Mouse (Mus musculus) hindbrain, embryonic 11.5 days (tissue): ENCODE measurements around the gene 1700003E16Rik. TPM values are rescaled to one million over a fixed set of nuclear protein-coding genes. Genes with fewer than 3 reads are reported as not detected.

Source experiments
- ATAC-seq: fragments of 200-750 bp; cut with Nextera tagmentation; 2 replicates; pipeline ENCODE4 v1.8.0; 2017; ENCODE audit warnings: mild to moderate bottlenecking, moderate TSS enrichment, moderate library complexity; ENCODE audit not compliant: low FRiP score
- DNase-seq: peaks from one replicate; pipeline ENCODE4 v3.0.0-alpha.2; 2015; ENCODE audit warnings: low spot score
- H3K27ac ChIP-seq: fragments of 300-500 bp; sonication (generic); 2 replicates; pipeline ENCODE4 v1.5.1; 2014; ENCODE audit warnings: mild to moderate bottlenecking, low read depth, low read length
- H3K27me3 ChIP-seq: fragments of 300-500 bp; sonication (generic); 2 replicates; pipeline ENCODE4 v1.6.1; 2014; ENCODE audit warnings: mild to moderate bottlenecking, low read length, moderate library complexity, mixed read lengths; ENCODE audit not compliant: control insufficient read depth, insufficient read depth
- H3K36me3 ChIP-seq: fragments of 300-500 bp; sonication (generic); 2 replicates; pipeline ENCODE4 v1.6.1; 2014; ENCODE audit warnings: mild to moderate bottlenecking, low read length, moderate library complexity, mixed read lengths; ENCODE audit not compliant: control insufficient read depth, insufficient read depth
- H3K4me1 ChIP-seq: fragments of 300-500 bp; sonication (generic); replicated peaks from 2 replicates; pipeline ENCODE4 v1.6.1; 2014; ENCODE audit warnings: low read length, mixed read lengths; ENCODE audit not compliant: control insufficient read depth, insufficient read depth
- H3K4me2 ChIP-seq: fragments of 300-500 bp; sonication (generic); replicated peaks from 2 replicates; pipeline ENCODE4 v1.6.1; 2014; ENCODE audit warnings: mild to moderate bottlenecking, low read depth, low read length
- H3K4me3 ChIP-seq: fragments of 300-500 bp; sonication (generic); 2 replicates; pipeline ENCODE4 v1.5.1; 2014; ENCODE audit warnings: low read depth, low read length
- H3K9ac ChIP-seq: fragments of 300-500 bp; sonication (generic); 2 replicates; pipeline ENCODE4 v1.6.1; 2014; ENCODE audit warnings: low read depth, low read length
- H3K9me3 ChIP-seq: fragments of 300-500 bp; sonication (generic); 2 replicates; pipeline ENCODE4 v1.6.1; 2016; ENCODE audit warnings: low read length; ENCODE audit not compliant: control insufficient read depth
- WGBS: fragments of 180-500 bp; shearing (Covaris S2); extraction: QIAGEN DNeasy Blood & Tissue Kit; methylation state at CpG from one replicate; pipeline ENCODE4 v1.1.7; 2014; 5-methylcytosine and 5-hydroxymethylcytosine counted together
- polyA plus RNA-seq: library from polyadenylated mRNA; unstranded; fragments of >200 nt; fragmentation: Nextera tagmentation; extraction: Ambion mirVana; gene quantifications from 2 replicates; pipeline ENCODE4 v1.2.1, GENCODE M21; 2014

1700003E16Rik gene
- polyA plus RNA-seq, 1 experiment from 2014 or later: 3.7 TPM

DNA sequence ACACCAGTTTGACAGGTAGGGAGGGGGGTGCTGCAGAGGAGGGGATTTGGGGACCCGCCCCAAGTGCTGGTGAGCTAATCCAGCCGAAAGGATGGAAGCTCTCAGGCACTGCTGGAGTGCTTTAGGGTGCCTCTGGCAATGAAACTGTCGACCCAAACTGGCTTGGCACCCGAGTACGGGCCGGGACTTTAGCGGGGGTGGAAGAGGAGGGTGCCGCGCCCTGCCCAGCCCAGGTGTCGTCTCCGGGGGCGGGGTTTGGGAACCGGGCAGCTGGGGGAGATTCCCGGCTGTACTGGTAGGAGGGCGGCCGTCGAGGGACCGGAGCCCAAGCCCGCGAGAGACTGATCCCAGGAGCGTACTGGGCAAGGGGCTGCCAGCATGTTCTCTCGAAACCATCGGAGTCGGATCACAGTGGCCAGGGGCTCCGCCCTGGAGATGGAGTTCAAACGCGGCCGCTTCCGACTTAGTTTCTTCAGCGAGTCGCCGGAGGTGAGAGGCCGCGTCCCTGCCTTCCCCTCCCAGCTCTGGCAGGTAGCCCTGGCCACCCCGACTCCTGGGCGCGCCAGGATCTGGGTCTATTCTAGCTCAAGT lies 20.5 kb upstream of the 1700003E16Rik start:
- peaks cover 9% of the 10 kb centered on the region; the same call in 1 of the 2 replicates for H3K4me1 ChIP-seq
- H3K4me3 ChIP-seq: peak overlapping the region; percentile 62
- WGBS: 6% methylated on average over 37 of the region's 37 CpGs
- no peaks in the 10 kb centered on the region for H3K27me3 ChIP-seq
- no peak overlapping the region for H3K27ac ChIP-seq
- H3K9ac ChIP-seq: peak overlapping the region; percentile 53; the same call in 1 of the 2 replicates
- no peak for ATAC-seq
- H3K4me2 ChIP-seq: peak overlapping the region; percentile 87
- no peaks in the 10 kb centered on the region for H3K9me3 ChIP-seq
- H3K36me3 ChIP-seq: no peaks in the 10 kb centered on the region
- peak; percentile 37 for DNase-seq

DNA sequence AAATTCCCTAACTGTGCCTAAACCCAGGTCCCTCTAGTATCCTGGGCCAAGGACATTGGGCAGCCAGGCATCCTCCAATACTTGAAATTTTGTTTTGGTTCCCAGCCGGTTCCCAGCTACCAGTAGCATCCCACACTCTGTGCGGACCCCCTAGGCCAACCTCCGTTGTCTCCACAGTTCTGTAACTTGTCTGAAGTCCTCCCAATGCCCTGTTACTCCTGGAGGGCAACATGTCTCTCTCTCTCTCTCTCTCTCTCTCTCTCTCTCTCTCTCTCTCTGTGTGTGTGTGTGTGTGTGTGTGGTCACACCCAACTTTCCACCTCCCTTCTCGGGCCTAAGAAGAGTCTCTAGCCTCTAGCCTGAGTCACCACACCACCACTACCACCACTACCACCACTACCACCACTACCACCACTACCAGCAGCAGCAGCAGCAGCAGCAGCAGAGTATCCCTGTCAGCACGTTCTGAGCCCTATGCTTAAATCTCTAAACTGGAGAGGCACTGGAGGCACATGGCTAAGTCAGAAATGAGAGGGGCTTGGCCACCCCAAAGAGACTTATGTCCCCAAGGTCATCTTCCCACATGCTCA lies 19.8 kb upstream of the 1700003E16Rik start:
- Histone ChIP-seq H3K4me1 (peaks cover 9% of the 10 kb centered on the region; the same call in 1 of the 2 replicates), H3K9me3 (no peaks in the 10 kb centered on the region), H3K27me3 (no peaks in the 10 kb centered on the region; the same call in 1 of the 2 replicates), H3K27ac (peak overlapping the region; percentile 99), H3K36me3 (no peaks in the 10 kb centered on the region), H3K4me3 (peak overlapping the region; percentile 62), H3K9ac (peak overlapping the region; percentile 96), H3K4me2 (peak overlapping the region; percentile 87)
- no peak; the same call in 1 of the 2 replicates for ATAC-seq
- WGBS: 15% methylated on average over 5 of the region's 5 CpGs
- DNase-seq: no peak

DNA sequence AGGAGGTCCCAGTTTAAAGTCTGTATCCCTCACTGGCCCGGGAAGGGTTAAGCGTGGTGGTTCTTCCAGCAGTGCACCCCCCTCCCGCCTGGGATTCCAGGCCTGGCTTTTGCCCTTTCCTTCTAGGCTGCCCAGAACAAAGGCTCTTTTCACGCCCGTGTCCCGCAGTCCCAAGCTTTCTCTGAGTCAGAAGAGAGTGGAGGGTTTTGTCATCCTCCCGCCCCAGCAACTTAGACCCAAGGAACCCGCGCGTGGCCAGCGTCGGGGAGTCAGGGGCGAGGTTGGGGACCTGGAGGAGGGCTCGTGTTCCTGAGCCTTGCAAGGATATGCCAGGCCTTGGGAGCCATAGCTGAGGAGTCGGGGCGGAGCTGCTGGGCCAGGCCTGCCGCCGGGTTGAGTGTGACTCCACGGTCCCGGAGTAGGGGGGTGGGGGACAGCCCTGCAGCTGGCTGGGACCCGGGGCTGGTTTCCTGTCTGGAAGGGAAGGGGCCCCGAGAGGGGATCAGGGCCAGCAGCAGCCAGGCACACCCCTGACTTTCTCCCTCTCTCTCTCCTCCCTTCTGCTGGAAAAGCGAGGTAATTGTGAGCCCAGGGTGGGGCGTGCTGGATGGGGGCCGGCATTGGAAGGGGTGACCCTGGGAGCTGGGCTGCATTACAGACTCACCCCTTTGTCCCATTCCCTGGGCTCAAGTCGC lies 19.2 kb upstream of the 1700003E16Rik start:
- Histone ChIP-seq H3K4me2 (peak overlapping the region; percentile 87), H3K36me3 (no peaks in the 10 kb centered on the region), H3K9me3 (no peaks in the 10 kb centered on the region), H3K4me3 (peak overlapping the region; percentile 62), H3K9ac (peak overlapping the region; percentile 96), H3K4me1 (peaks cover 12% of the 10 kb centered on the region), H3K27ac (peak overlapping the region; percentile 99), H3K27me3 (no peaks in the 10 kb centered on the region; the same call in 1 of the 2 replicates)
- under 1% methylated on average over 26 of the region's 26 CpGs for WGBS
- ATAC-seq (peak; percentile 83), DNase-seq (peak; percentile 89)

DNA sequence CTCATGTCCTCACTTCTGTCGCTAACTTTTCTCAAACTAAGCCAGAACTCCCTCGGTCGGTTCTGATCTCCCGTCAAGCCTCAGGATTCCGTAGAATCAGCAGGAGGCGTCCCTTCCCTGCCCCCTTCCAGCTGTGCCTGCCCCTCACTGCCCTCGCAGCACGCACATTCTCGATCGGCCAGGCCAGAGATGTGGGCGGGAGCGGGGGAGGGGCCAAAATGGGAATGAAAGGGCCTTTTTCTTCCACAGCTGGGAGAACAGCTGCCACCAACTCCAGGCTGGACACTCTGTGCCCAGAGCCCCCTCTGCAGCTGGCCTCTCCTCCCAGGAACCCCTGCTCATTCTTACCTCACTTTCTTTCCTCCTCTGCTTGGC lies 18.6 kb upstream of the 1700003E16Rik start:
- H3K4me2 ChIP-seq: peak overlapping the region; percentile 87
- DNase-seq (peak; percentile 92), ATAC-seq (peak; percentile 78)
- no peaks in the 10 kb centered on the region for H3K36me3 ChIP-seq
- H3K27me3 ChIP-seq: no peaks in the 10 kb centered on the region; the same call in 1 of the 2 replicates
- H3K4me1 ChIP-seq: peaks cover 17% of the 10 kb centered on the region
- H3K4me3 ChIP-seq: peak overlapping the region; percentile 62
- peak overlapping the region; percentile 96 for H3K9ac ChIP-seq
- peak overlapping the region; percentile 99 for H3K27ac ChIP-seq
- under 1% methylated on average over 12 of the region's 12 CpGs for WGBS
- H3K9me3 ChIP-seq: no peaks in the 10 kb centered on the region

DNA sequence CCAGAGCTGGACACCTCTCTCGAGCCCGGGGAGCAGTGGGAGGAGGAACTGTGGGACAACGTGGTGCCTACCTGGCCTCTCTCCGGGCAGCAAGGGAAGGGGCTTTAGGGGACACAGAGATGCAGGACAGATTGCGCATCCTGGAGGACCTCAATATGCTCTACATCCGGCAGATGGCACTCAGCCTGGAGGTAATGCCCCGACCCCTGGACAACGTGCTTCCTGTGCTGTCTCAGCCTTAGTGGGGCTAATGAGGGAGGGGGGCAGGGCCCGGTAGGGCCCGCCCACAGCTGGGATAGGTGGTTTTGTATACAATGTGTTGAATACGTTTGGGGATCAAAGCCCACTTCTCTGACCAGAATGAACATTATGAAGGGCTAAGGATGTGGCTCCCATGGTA lies 18.1 kb upstream of the 1700003E16Rik start:
- Histone ChIP-seq H3K27ac (peak overlapping the region; percentile 99), H3K4me1 (peaks cover 17% of the 10 kb centered on the region), H3K4me3 (peak overlapping the region; percentile 62), H3K9me3 (no peaks in the 10 kb centered on the region), H3K4me2 (peak overlapping the region; percentile 87), H3K27me3 (no peaks in the 10 kb centered on the region; the same call in 1 of the 2 replicates), H3K9ac (peak overlapping the region; percentile 96), H3K36me3 (no peaks in the 10 kb centered on the region)
- ATAC-seq: peak; percentile 60
- DNase-seq: peak; percentile 66
- WGBS: 0% methylated on average over 11 of the region's 11 CpGs

DNA sequence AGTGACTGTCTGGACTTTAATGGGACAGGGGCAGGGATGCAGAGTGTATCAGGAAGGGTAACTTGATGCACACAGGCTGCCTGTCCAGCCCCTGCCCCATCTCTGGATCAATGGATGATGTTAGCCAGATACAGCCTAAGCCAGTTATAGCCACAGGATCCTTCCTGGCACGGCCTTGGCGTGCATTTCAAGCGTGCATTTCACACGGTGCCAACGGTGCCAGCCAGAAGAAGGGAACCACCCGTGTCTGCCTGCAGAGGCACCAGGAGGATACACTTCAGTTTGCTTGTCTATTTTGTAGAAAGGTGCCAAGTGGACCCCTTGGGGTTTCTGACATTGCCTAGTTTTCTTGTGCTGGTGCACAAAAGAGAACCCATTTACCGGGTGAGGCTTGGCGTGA lies 16.2 kb upstream of the 1700003E16Rik start:
- no peaks in the 10 kb centered on the region; the same call in 1 of the 2 replicates for H3K27me3 ChIP-seq
- H3K9me3 ChIP-seq: no peaks in the 10 kb centered on the region
- WGBS: 96% methylated on average over 8 of the region's 8 CpGs
- ATAC-seq: no peak
- H3K36me3 ChIP-seq: no peaks in the 10 kb centered on the region
- H3K9ac ChIP-seq: no peak overlapping the region
- no peak for DNase-seq
- H3K4me3 ChIP-seq: no peak overlapping the region
- peaks cover 17% of the 10 kb centered on the region for H3K4me1 ChIP-seq
- H3K4me2 ChIP-seq: no peak overlapping the region
- H3K27ac ChIP-seq: no peak overlapping the region

DNA sequence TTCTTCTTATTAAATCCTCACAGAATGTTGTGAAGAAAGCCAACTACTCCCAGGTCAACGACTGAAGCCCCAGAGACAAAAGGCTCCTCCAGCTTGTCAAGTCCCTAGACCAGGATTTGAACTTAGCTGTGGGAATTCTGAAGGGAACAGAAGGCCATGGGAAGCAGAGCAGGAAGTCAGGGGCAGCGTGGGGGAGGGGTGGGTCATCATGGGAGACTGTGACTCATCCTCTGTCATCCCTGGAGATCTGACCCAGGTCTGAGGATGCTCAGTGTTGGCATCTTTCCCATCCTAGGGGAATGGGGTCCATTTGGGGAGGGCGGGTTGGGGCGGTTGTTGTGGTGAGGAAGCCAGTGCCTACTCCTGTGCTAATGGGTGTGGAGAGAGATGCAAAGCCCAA lies 14.6 kb upstream of the 1700003E16Rik start:
- no peak overlapping the region for H3K27ac ChIP-seq
- ATAC-seq (no peak), DNase-seq (no peak)
- H3K27me3 ChIP-seq: no peaks in the 10 kb centered on the region; the same call in 1 of the 2 replicates
- peaks cover 11% of the 10 kb centered on the region for H3K4me1 ChIP-seq
- H3K36me3 ChIP-seq: no peaks in the 10 kb centered on the region
- peak overlapping the region; percentile 59 for H3K4me2 ChIP-seq
- H3K9ac ChIP-seq: peak overlapping the region; percentile 46
- 24% methylated on average over 4 of the region's 4 CpGs for WGBS
- H3K4me3 ChIP-seq: peak overlapping the region; percentile 31; the same call in 1 of the 2 replicates
- no peaks in the 10 kb centered on the region for H3K9me3 ChIP-seq

DNA sequence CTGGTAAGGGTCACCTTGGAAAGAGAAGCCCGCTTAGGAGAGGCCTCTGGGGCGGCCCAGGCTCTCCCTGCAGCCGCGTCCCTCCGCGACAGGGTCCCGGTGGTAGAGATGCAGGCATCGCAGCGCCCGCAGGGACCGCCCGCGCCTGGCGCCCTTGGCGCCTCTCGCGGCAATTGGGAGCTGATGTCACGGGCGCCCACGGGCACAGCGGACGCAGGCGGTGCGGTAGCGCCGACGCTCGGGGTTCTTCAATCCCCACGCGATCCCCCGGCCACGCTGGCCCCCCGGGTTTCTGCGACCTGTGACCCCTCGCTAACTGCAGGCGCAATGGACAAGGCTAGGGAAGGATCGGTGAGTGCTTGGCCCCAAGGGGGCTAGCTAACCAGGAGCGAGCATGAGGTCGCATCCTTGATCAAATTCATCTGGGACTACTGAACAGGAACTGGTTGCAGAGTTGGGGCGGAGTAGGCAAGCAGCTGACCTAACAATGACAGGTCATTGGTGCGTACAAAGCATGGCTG lies 13.9 kb upstream of the 1700003E16Rik start:
- Histone ChIP-seq H3K36me3 (0 out of 2 replicates have a peak, but pooled peaks cover 2% of the 10 kb centered on the region), H3K27me3 (no peaks in the 10 kb centered on the region; the same call in 1 of the 2 replicates), H3K9ac (peak overlapping the region; percentile 46), H3K4me2 (peak overlapping the region; percentile 59), H3K4me1 (peaks cover 11% of the 10 kb centered on the region), H3K4me3 (peak overlapping the region; percentile 31), H3K9me3 (no peaks in the 10 kb centered on the region), H3K27ac (0 out of 2 replicates have a peak overlapping the region, but pooled peaks have one; percentile 20)
- ATAC-seq (peak; percentile 6; the same call in 1 of the 2 replicates), DNase-seq (peak; percentile 41)
- WGBS: 3% methylated on average over 41 of the region's 41 CpGs
